Mouse (Mus musculus) MN1 (cell line): ENCODE data around the gene E130116L18Rik.
"Not testable (repeated sequence)": the region's sequence is repeated elsewhere in the genome, so short reads cannot be mapped to it uniquely, and the experiment has no call there.

ENCODE experiments used
- DNase-seq: peaks from one replicate; pipeline ENCODE4 v3.0.0-alpha.2; 2016; ENCODE audit warnings: low spot score

Gene E130116L18Rik

GRCm38 (mm10) chr5:25181004-25181531 is 41.9 kb downstream of the E130116L18Rik start, which contains the start of gene Galntl5:
Gene Galntl5 (plus strand): TSS chr5:25181460.
- DNase-seq: no peak

- no peak for DNase-seq
These were observed 42.9 kb downstream of the E130116L18Rik start for GRCm38 (mm10) chr5:25179936-25180488.

GRCm38 (mm10) chr5:25179284-25179683 is 43.7 kb downstream of the E130116L18Rik start:
- DNase-seq: no peak

GRCm38 (mm10) chr5:25178543-25178942 is 44.4 kb downstream of the E130116L18Rik start:
- not testable (repeated sequence) for DNase-seq

- not testable (repeated sequence) for DNase-seq
These were observed 45.0 kb downstream of the E130116L18Rik start for GRCm38 (mm10) chr5:25177937-25178336.
